Mouse (Mus musculus): ENCODE results near the gene Foxp1.

GRCm38 (mm10) chr6:99540653-99541052 lies 18.1 kb upstream of the Foxp1 start:
- TF ChIP-seq CTCF (IDR thresholded peaks at IDR 0.05; ENCODE audit: low read depth) (no peak), EP300 (IDR thresholded peaks at IDR 0.05; ENCODE audit: low read depth) (no peak)
